Mouse (Mus musculus) lung, postnatal 0 days (tissue): ENCODE results near the gene Rimbp2. TPM values are rescaled to one million over a fixed set of nuclear protein-coding genes. Genes with fewer than 3 reads are reported as not detected.

Experiments used
- ATAC-seq: fragments of 200-750 bp; cut with Nextera tagmentation; 2 replicates; pipeline ENCODE4 v1.8.0; 2017; ENCODE audit warnings: moderate library complexity
- DNase-seq: peaks from one replicate; pipeline ENCODE4 v3.0.0-alpha.2; 2016; ENCODE audit warnings: low spot score
- H3K27ac ChIP-seq: fragments of 300-500 bp; sonication (generic); 2 replicates; pipeline ENCODE4 v1.5.1; 2014; ENCODE audit warnings: antibody characterized with exemption, mild to moderate bottlenecking, low read length, mixed read lengths
- H3K27me3 ChIP-seq: fragments of 300-500 bp; sonication (generic); replicated peaks from 2 replicates; pipeline ENCODE4 v1.6.1; 2014; ENCODE audit warnings: low read length, mixed read lengths; ENCODE audit not compliant: insufficient read depth
- H3K36me3 ChIP-seq: fragments of 300-500 bp; sonication (generic); 2 replicates; pipeline ENCODE4 v1.6.1; 2014; ENCODE audit warnings: low read length, mixed read lengths; ENCODE audit not compliant: insufficient read depth
- H3K4me1 ChIP-seq: fragments of 300-500 bp; sonication (generic); 2 replicates; pipeline ENCODE4 v1.6.1; 2014; ENCODE audit warnings: antibody characterized with exemption, low read depth, low read length, mixed read lengths; ENCODE audit not compliant: insufficient read depth
- H3K4me2 ChIP-seq: fragments of 300-500 bp; sonication (generic); replicated peaks from 2 replicates; pipeline ENCODE4 v1.6.1; 2014; ENCODE audit warnings: low read depth, mild to moderate bottlenecking, low read length, moderate library complexity, mixed read lengths
- H3K4me3 ChIP-seq: fragments of 300-500 bp; sonication (generic); 2 replicates; pipeline ENCODE4 v1.5.1; 2014; ENCODE audit warnings: low read depth, low read length
- H3K9ac ChIP-seq: fragments of 300-500 bp; sonication (generic); replicated peaks from 2 replicates; pipeline ENCODE4 v1.6.1; 2014; ENCODE audit warnings: low read depth, mild to moderate bottlenecking
- H3K9me3 ChIP-seq: fragments of 300-500 bp; sonication (generic); 2 replicates; pipeline ENCODE4 v1.6.1; 2016; ENCODE audit warnings: low read length, mixed read lengths
- CTCF ChIP-seq: IDR thresholded peaks from 2 replicates; pipeline ENCODE4 v1.5.1; 2016; ENCODE audit warnings: antibody characterized with exemption, mild to moderate bottlenecking
- EP300 ChIP-seq: IDR thresholded peaks from 2 replicates; pipeline ENCODE4 v1.6.1; 2016; ENCODE audit warnings: antibody characterized with exemption, mild to moderate bottlenecking, control low read depth
- WGBS: fragments of 180-500 bp; shearing (Covaris S2); extraction: QIAGEN DNeasy Blood & Tissue Kit; methylation state at CpG from one replicate; pipeline ENCODE4 v1.1.7; 2014; 5-methylcytosine and 5-hydroxymethylcytosine counted together
- polyA plus RNA-seq: library from polyadenylated mRNA; unstranded; fragments of >200 nt; fragmentation: Nextera tagmentation; extraction: Ambion mirVana; gene quantifications from 2 replicates; pipeline ENCODE4 v1.2.1, GENCODE M21; 2015

Gene Rimbp2
- polyA plus RNA-seq, 1 experiment from 2014 or later, result not detected

- Histone ChIP-seq H3K9ac (no peak overlapping the region), H3K4me1 (no peaks in the 10 kb centered on the region), H3K27ac (no peak overlapping the region), H3K27me3 (no peaks in the 10 kb centered on the region), H3K9me3 (no peaks in the 10 kb centered on the region), H3K36me3 (no peaks in the 10 kb centered on the region), H3K4me3 (no peak overlapping the region), H3K4me2 (no peak overlapping the region)
- ATAC-seq (no peak), DNase-seq (no peak)
- WGBS, result 55% methylated on average over 8 of the region's 8 CpGs
- no peak for TF ChIP-seq EP300
- TF ChIP-seq CTCF, result no peak
These were observed 137.7 kb downstream of the Rimbp2 start for GRCm38 (mm10) chr5:128815629-128816028.

GRCm38 (mm10) chr5:128815078-128815477, 138.2 kb downstream of the Rimbp2 start:
- Histone ChIP-seq H3K27ac (no peak overlapping the region), H3K4me3 (no peak overlapping the region), H3K36me3 (no peaks in the 10 kb centered on the region), H3K4me2 (no peak overlapping the region), H3K9me3 (no peaks in the 10 kb centered on the region), H3K4me1 (no peaks in the 10 kb centered on the region), H3K9ac (no peak overlapping the region), H3K27me3 (no peaks in the 10 kb centered on the region)
- TF ChIP-seq EP300 (no peak), CTCF (no peak)
- no peak for DNase-seq
- WGBS, result 76% methylated on average over 6 of the region's 6 CpGs
- ATAC-seq, result no peak

GRCm38 (mm10) chr5:128813121-128813520, 140.2 kb downstream of the Rimbp2 start:
- TF ChIP-seq EP300, result no peak
- Histone ChIP-seq H3K4me2 (no peak overlapping the region), H3K4me3 (no peak overlapping the region), H3K27me3 (no peaks in the 10 kb centered on the region), H3K36me3 (no peaks in the 10 kb centered on the region), H3K27ac (no peak overlapping the region), H3K9me3 (no peaks in the 10 kb centered on the region), H3K4me1 (no peaks in the 10 kb centered on the region), H3K9ac (no peak overlapping the region)
- ATAC-seq (no peak), DNase-seq (no peak)
- 27% methylated on average over 10 of the region's 11 CpGs for WGBS

GRCm38 (mm10) chr5:128811431-128811830, 141.9 kb downstream of the Rimbp2 start:
- no peak overlapping the region for H3K4me3 ChIP-seq
- ATAC-seq, result no peak
- no peaks in the 10 kb centered on the region for H3K4me1 ChIP-seq
- no peak overlapping the region for H3K9ac ChIP-seq
- DNase-seq, result no peak
- TF ChIP-seq EP300 (no peak), CTCF (no peak)
- H3K4me2 ChIP-seq, result no peak overlapping the region
- 74% methylated on average over 6 of the region's 6 CpGs for WGBS
- no peaks in the 10 kb centered on the region for H3K9me3 ChIP-seq
- no peaks in the 10 kb centered on the region for H3K27me3 ChIP-seq
- no peak overlapping the region for H3K27ac ChIP-seq
- H3K36me3 ChIP-seq, result no peaks in the 10 kb centered on the region

- Histone ChIP-seq H3K27ac (no peak overlapping the region), H3K9ac (no peak overlapping the region), H3K36me3 (no peaks in the 10 kb centered on the region), H3K4me1 (no peaks in the 10 kb centered on the region), H3K4me3 (no peak overlapping the region), H3K4me2 (no peak overlapping the region), H3K9me3 (no peaks in the 10 kb centered on the region), H3K27me3 (no peaks in the 10 kb centered on the region)
- DNase-seq, result no peak
- WGBS, result 51% methylated on average over 12 of the region's 12 CpGs
- TF ChIP-seq EP300 (no peak), CTCF (no peak)
- no peak for ATAC-seq
These were observed 143.3 kb downstream of the Rimbp2 start for GRCm38 (mm10) chr5:128810006-128810405.

GRCm38 (mm10) chr5:128809406-128809805, 143.9 kb downstream of the Rimbp2 start:
- no peak for TF ChIP-seq EP300
- TF ChIP-seq CTCF, result peak; percentile 63
- 42% methylated on average over 5 of the region's 5 CpGs for WGBS
- Histone ChIP-seq H3K4me2 (no peak overlapping the region), H3K27me3 (no peaks in the 10 kb centered on the region), H3K4me1 (no peaks in the 10 kb centered on the region), H3K9me3 (no peaks in the 10 kb centered on the region), H3K36me3 (no peaks in the 10 kb centered on the region), H3K9ac (no peak overlapping the region), H3K27ac (no peak overlapping the region), H3K4me3 (no peak overlapping the region)
- DNase-seq (no peak), ATAC-seq (no peak)

- H3K36me3 ChIP-seq, result no peaks in the 10 kb centered on the region
- H3K4me1 ChIP-seq, result no peaks in the 10 kb centered on the region
- no peak overlapping the region for H3K27ac ChIP-seq
- no peak for DNase-seq
- no peaks in the 10 kb centered on the region for H3K9me3 ChIP-seq
- no peaks in the 10 kb centered on the region for H3K27me3 ChIP-seq
- H3K9ac ChIP-seq, result no peak overlapping the region
- no peak for ATAC-seq
- TF ChIP-seq CTCF (peak; percentile 19; the same call in 1 of the 2 replicates), EP300 (no peak)
- WGBS, result 58% methylated on average over 9 of the region's 9 CpGs
- no peak overlapping the region for H3K4me3 ChIP-seq
- H3K4me2 ChIP-seq, result no peak overlapping the region
These were observed 144.6 kb downstream of the Rimbp2 start for GRCm38 (mm10) chr5:128808547-128809182.
